Mouse (Mus musculus) left cerebral cortex, adult 11 months (tissue): Measurements from ENCODE around the gene Osbpl7.

Experiments used
- DNase-seq: peaks from one replicate; pipeline ENCODE4 v3.0.0; 2022; ENCODE audit warnings: low spot score

The Osbpl7 gene

GRCm38 (mm10) chr11:97040301-97041021, 10.0 kb upstream of the Osbpl7 start:
- DNase-seq, result no peak

DNA sequence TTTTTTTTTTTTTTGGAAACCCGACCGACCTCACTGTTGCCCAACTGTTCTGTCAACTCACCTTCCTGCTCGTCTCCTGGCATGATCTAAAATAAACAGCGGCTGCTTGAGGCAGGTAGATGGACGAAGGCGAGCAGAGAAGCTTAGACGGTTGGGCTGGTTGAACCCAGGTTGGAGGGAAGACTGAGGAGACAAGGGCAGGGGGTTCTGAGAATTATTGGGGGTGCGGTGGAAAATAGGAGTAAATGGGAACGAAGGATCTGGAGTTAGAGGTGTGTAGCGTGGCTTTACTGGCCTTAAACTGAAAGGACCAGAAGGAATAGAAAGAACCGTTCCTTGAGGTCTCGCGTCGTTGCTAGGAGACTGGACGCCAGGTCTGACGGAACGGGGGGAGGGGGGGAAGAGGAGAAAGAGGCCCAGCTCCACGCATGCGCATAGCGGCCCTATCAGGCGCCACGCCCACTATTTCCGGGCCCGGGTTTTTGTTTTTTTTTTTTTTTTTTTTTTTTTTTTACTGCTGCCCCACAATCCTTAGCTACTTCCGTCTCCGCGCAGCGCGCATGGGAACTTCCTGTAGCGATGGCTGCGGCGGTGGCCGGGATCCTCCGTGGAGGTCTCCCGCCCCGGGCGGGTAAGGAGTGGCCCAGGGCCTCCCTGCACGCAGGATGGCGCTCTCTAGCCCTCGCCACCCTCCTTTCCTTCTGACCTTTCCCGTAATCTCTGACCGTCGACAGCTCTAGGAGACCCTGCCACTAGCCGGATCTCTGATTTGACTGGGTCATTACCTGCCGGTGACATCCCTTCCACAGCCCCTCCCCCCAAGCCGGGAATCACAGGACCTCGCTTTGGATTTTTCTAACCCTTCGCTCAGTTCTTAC, 9.2 kb upstream of the Osbpl7 start, which contains the start of the genes Lrrc46 and Mrpl10:
Lrrc46 (minus strand) TSS at position 386 of the 878 bp plus-strand sequence.
Mrpl10 (plus strand) TSS at position 539 of the 878 bp plus-strand sequence.
- DNase-seq, result peak; percentile 75

- no peak for DNase-seq
These were observed 5.5 kb upstream of the Osbpl7 start for GRCm38 (mm10) chr11:97044902-97045301.

DNA sequence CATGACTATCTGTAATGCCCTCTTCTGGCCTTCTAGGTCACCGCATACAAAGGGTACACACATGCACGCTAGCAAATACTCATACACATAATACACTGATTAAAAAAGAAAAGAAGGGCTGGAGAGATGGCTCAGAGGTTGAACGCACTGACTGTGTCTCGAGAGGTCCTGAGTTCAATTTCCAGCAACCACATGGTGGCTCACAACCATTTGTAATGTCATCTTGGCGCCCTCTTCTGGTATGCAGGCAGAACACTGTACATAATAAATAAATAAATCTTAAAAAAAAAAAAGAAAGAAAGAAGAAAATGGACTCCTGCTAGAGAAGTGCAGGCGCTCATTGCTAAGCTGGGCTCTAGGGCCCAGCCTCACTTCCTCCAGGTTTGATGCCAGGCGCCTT, 4.6 kb upstream of the Osbpl7 start:
- no peak for DNase-seq

DNA sequence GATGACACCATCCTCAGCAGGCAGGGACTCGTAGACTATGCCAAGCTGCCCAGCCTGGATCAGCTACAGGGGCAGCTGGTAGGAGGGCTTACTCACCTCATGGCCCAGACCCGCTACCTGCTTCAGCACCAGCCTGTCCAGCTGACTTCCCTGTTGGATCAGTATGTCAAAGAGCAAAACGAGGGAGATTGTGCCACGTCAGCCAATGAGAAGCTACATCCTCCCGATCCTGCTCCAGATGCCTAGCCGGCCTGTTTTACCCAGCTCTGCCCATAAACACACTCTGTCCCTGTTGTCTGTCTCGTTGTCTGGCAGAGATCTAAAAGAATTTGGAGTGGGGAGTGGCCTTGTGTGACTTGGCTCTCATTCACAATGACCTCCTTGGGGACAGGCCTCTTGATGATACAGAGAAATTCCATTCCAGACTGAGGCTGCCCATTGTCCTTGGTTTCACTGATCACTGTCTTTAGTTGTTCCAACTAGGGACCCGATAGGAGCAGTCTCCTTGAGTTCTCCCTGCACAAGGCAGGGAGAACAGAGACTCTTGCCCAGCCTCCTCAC, 2.3 kb upstream of the Osbpl7 start:
- DNase-seq, result no peak

- no peak for DNase-seq
These were observed 839 bp upstream of the Osbpl7 start for GRCm38 (mm10) chr11:97049492-97050085.

DNA sequence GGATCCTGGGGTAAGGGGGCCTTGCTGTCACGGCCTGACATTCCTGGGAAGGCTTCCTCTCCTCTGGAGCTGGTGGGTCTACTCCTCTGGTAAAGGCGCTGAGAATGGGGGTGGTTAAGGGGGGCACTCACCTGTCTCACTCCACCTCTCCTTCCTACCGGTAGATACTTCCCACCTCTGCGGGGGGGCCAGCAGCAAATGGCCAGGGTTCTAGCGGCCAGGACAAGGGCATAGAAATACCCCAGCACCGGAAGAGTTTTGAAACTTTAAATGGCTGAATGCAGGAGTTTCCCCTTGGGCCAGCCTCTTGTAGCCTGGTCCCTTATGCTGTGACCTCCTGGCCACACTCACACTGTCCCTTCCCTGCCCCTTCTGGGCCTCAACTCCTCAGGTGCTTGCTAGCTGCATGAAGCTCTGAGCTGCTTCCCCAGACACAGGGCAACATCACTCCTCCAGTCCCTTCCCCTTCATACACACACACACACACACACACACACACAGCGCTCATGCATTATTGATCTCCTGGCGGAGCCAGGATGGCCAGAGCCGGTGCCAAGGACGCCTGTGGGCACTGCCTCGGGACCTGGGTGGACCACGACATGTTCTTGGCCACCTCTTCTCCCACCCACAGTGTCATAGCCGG, 637 bp downstream of the Osbpl7 start:
- no peak for DNase-seq

DNA sequence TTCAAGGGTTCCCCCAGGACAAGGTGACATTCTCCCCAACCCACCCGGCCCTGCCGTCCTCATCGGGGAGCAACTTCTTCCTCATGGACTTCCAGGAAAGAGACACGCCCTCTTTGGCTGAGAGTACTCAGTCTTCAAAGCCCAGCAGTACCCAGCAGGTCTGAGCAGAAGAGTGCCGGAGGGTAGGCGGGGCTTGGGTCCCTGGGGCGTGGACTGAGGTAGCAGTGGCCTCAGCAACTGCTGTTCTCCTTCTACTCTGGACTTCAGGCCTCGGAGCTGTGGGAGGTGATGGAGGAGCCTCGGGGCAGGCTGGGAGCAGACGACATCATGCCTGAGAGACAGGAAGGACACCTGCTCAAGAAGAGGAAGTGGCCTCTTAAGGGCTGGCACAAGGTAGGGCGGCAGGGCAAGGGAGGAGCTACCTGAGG, 1.8 kb downstream of the Osbpl7 start:
- DNase-seq, result no peak

DNA sequence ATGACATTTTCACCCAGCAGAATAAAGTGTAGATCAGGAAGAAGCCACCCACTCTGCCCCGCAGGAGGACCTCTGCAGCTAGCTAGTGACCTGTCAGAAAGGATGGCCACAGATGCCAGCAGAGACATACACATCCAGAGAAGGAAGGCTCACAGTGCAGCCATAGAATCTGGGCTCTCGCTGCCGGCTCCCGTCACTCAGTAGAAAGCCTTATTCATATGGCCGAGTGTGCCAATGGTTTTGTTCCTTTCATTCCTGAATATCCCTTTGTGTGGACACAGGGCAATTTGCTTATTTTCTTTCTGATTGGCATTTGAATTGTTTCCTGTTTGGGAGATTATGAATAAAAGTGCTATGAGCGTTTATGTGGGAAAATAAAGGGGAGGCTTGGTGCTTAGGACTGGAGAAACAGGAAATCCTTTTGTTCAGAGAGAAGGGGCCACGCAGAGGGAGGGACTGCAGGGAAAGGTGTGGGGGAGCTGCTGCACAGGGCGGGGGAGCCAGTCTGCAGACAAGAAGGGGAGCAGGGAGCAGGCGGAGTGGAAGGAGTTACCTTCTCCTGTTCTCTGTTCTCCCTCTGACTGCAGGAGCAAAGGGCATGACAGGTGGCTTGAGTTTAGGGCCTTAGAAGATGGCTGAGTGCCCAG, 13.0 kb downstream of the Osbpl7 start:
- no peak for DNase-seq

DNA sequence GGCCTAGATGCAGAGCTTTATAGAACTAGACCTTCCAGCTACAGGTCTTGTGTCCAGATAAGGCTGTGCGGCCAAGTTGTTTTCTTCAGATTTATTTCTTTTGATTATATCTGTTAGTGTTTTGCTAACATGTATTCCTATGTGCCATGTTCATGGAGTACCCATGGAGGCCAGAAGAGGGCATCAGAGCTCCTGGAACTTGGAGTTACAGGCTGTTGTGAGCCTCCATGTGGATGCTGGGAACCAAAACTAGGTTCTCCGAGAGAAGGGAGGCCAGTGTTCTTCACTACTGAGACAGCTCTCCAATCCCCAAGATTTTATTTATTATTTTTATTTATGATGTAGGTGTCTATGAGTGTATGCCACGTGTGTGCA, 13.5 kb downstream of the Osbpl7 start:
- DNase-seq, result no peak

DNA sequence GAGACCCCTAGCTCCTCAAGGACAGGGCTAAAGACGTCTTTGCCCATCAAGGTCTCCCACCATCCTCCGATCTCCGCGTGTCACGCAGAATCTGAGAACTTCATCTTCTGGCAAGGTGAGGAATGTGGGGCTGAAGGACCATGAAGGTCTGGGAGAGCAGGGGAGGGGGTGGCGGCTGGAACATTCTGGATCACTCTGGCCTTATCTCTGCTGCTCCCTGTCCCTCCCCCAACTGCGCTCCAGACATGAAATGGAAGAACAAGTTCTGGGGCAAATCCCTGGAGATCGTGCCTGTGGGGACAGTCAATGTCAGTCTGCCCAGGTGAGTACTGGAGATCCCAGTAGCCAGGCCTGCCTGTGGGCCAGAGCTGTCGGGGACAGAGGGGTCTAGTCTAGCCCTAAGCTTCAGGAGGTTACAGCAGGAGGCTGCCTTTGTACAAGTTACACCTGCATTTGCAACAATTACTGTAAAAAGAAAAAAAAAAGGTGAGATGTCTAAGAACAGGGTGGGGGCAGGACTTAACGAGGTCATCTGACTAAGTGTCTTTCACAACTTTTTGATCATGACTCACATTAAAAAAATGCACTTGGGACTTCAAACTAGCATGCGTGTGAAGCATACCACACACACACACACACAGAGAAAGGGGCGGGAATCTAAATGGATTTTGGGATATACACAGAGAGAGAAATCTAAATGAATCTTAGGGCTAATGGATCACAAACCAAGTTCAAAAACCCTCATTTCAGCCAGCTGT, 15.3 kb downstream of the Osbpl7 start:
- no peak for DNase-seq

DNA sequence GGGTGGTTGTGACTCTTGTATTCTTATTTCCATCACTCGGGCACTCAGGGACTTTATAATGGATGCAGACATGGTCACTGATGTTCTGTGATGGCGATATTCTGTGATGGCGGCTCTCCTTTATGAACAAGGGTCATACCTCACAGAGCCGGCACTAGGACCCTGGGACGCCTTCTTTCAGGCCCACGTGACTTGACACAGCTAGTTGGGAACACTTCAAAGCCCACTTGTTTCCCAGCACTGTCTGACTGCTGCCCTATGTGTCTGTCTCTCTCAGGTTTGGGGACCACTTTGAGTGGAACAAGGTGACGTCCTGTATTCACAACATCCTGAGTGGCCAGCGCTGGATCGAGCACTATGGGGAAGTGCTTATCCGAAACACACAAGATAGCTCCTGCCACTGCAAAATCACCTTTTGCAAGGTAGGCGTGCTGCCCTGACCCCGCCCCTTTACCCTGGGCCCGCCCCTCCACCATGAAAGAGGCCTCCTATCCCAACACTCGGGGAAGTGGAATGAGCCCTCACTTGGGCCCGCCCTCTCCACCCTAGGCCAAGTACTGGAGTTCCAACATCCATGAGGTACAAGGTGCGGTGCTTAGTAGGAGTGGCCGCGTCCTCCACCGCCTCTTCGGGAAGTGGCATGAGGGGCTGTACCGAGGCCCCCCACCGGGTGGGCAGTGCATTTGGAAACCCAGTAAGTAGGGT, 16.4 kb downstream of the Osbpl7 start:
- no peak for DNase-seq

DNA sequence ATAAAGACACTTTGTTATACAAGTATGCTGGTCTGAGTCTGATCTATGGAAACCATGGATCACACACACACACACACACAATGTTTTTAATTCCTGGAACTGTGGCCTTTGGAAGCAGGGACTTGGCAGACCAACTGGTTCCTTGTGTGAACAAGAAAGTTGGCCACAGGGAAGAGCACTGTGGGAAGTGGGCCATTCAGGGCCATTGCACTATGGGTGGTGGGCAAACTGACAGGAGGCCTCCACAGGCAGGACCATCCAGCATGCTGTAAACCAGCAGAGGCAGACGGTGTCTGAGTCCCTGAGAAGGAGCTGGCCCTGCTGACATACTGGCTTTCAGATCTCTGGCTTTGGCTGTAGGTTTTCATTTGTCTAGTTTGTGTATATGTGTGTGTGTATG, 18.9 kb downstream of the Osbpl7 start:
- DNase-seq, result no peak

DNA sequence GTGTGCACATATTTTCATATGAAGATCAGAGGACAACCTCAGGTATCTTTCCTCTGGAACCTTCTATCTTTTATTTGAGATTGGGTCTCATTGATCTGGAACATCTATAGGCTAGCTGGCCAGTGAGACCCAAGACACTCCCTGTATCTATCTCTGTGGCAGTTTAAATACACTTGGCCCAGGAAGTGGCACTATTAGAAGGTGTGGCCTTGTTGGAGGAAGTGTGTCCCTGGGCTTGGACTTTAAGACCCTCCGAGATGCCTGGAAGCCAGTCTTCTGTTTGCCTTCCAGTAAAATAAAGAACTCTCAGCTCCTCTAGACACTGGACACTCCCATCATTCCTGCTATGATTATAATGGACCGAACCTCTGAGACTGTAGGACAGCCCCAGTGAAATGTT, 19.3 kb downstream of the Osbpl7 start:
- no peak for DNase-seq

- no peak for DNase-seq
These were observed 20.7 kb downstream of the Osbpl7 start for GRCm38 (mm10) chr11:97071129-97071528.

GRCm38 (mm10) chr11:97072533-97072932, 22.1 kb downstream of the Osbpl7 start:
- peak; percentile 61 for DNase-seq

GRCm38 (mm10) chr11:97074235-97074634, 23.8 kb downstream of the Osbpl7 start:
- no peak for DNase-seq

- no peak for DNase-seq
These were observed 28.3 kb downstream of the Osbpl7 start for GRCm38 (mm10) chr11:97078751-97079150.

GRCm38 (mm10) chr11:97080291-97080690, 29.9 kb downstream of the Osbpl7 start:
- DNase-seq, result no peak

DNA sequence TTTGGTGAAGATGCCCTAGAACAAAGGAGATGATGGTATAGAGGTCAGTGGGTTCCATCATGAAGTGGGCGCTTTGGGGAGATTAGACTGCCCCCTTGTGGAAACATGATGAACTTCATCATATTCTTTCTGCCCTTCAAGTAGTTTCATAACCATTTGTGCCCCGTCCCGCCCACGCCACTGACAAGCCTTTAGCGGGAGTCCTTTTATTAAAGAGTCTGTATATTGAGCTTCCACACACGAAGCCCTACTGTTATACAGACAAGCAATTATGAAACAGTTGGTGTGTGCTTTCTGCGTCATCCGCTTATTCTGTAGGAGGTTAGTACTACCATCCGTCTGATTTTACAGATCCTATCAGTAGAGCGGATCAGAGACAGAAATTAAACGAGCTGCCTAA, 32.5 kb downstream of the Osbpl7 start:
- peak; percentile 36 for DNase-seq
